Mouse (Mus musculus) splenic B cell, adult 2 months (primary cell): ENCODE measurements around the gene Tet2.
"Not testable (repeated sequence)": the region's sequence is repeated elsewhere in the genome, so short reads cannot be mapped to it uniquely, and the experiment has no call there.

Experiments used
- DNase-seq: peaks from one replicate; pipeline ENCODE4 v3.0.0-alpha.2; 2011; ENCODE audit warnings: low read depth, low spot score
- H3K27me3 ChIP-seq: 2 replicates; pipeline ENCODE4 v1.6.1; 2012; ENCODE audit warnings: mild to moderate bottlenecking, low read length, moderate library complexity, mixed read lengths; ENCODE audit not compliant: control insufficient read depth, poor library complexity, insufficient read depth, severe bottlenecking
- H3K36me3 ChIP-seq: 2 replicates; pipeline ENCODE4 v1.6.1; 2012; ENCODE audit warnings: mild to moderate bottlenecking, low read length, moderate library complexity, mixed read lengths; ENCODE audit not compliant: control insufficient read depth, poor library complexity, insufficient read depth, severe bottlenecking

Gene Tet2

DNA sequence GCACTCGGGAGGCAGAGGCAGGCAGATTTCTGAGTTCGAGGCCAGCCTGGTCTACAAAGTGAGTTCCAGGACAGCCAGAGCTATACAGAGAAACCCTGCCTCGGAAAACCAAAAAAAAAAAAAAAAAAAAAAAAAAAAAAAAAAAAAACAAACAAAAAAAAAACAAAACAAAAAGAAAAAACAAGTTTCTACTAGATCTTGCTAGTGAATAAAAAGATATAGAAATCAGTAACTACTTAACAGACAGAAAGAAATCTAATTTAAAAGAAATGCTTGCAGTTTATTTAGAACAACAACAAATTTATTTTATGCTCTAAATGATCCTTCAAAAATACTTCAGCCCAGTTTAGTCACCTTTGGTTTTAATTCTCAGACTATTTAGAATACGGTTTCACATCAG is 6.4 kb downstream of the Tet2 start:
- H3K27me3 ChIP-seq, DNase-seq, H3K36me3 ChIP-seq: not testable (repeated sequence)

DNA sequence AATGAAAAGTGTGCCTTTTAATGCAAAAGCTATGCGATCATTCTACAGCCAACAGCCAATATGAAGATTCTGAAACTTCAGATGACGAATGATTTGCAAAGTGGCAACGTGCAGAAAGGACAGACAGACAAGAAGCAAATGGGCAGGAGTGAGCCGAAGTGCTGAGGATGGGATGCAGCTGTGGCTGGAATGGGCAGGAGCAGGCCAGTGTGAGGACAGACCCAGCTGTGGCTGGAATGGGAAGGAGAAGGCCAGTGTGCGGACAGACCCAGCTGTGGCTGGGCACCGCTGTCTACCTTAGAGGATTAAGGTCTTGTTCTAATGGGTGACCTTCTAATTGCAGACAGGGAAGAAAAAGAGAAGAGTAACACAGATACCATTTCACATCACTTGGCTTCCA is 9.3 kb downstream of the Tet2 start:
- no peak for DNase-seq
- no peaks in the 10 kb centered on the region for H3K27me3 ChIP-seq
- no peaks in the 10 kb centered on the region for H3K36me3 ChIP-seq

DNA sequence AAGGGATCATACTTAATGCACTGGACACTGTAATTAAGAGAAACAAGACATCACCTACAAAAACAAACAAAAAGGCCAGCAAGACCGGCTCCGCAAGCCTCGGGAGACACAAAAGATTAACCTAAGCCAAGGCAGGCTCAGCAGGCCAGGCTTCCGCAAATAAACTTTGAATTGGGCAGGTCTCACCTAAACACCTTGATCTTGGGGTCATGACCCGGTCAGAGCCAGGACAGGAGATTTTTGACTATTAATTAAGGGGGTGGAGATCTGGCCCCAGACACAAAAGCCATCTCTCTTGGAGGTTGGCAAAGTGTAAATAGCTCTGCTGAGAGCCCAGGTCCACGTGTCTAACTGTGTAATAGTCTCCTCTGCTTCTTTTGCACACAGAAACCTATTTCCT is 10.9 kb downstream of the Tet2 start:
- no peak for DNase-seq
- no peaks in the 10 kb centered on the region for H3K27me3 ChIP-seq

DNA sequence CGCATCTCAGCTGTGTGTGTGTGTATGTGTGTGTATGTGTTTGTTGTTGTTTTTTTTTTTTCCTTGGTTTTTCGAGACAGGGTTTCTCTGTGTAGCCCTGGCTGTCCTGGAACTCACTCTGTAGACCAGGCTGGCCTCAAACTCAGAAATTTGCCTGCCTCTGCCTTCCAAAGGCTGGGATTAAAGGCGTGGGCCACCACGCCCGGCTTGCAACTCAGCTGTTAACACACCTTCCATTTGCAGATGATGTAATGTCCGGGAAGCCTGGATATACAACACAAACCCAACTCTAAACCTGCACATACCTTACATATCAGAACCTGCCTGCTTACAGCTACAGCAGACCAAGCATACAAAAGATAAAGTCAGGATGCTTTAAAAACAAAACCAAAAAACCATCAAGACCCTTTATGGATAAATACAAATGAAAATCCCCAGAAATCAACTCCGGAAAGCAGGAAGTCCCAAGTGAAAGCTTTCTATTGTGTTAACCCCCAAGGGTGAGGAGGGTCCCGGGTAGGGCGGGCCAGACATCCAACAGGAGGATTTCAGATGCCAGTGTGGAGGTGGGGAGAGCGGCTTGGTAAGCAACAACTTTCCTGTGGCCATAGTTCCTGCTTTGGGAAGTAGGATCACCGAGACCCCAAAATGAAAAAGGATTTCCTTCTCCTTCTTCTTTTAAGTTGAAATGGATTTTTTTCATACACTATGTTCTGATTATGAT is 11.5 kb downstream of the Tet2 start:
- DNase-seq: no peak
- H3K27me3 ChIP-seq: no peaks in the 10 kb centered on the region
- H3K36me3 ChIP-seq: no peaks in the 10 kb centered on the region

More for the DNA sequence above, 10.9 kb downstream of the Tet2 start:
- no peaks in the 10 kb centered on the region for H3K36me3 ChIP-seq

DNA sequence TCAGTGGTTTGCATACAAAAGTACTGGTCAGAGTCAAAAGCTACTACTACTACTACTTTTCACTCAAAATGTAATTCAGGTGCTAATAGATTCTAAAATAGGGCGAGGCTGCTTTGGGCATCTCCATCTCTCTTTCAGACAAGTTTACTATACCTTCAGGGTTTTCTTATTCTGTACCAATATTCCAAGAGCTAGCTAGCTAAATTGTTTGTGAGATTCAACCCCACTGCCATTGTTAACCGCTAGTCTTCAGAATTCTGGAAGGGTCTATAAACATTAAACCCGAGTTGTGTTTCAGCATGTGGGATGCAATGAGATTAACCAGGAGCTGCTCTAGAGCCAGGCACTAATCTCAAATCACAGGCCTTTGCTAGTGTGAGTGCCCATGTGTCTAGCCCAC is 12.1 kb downstream of the Tet2 start:
- Histone ChIP-seq H3K36me3 (no peaks in the 10 kb centered on the region), H3K27me3 (no peaks in the 10 kb centered on the region)
- no peak for DNase-seq

DNA sequence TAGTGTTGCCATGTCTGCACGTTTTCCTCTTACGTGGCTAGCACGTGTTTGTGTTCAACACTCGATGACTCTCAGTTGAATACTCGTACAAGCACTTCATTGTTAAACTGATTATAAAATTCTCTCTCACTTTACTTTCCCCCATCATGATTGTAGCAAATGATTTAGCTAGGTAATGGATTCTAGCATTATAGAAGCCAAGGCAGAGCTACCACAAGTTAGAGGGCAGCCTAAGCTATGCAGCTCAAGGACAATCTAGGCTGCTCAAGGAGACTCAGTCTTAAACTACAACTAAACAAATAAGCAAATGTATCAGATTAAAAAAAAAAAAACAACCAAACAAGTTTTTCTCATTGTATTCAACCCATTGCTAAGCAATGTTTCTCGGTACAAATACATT is 12.7 kb downstream of the Tet2 start:
- DNase-seq: no peak
- Histone ChIP-seq H3K36me3 (no peaks in the 10 kb centered on the region), H3K27me3 (no peaks in the 10 kb centered on the region)

DNA sequence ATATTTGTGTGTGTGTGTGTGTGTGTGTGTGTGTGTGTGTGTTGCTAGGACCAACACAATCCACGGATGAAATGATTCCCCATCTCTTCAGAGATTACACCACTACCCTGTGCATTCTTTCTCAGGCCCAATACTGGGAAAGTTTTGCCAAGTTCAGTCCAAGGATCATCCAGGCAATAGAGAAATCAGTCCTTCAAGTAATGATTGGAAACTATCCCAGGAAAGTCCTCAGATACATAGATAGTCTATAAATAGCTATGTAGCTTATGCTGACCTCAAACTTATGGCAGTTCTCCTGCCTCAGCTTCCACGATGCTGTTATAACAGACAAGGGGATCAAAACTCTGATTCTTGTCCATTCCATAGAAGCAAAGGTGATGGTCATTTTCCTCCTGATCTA is 13.8 kb downstream of the Tet2 start:
- H3K27me3 ChIP-seq: no peaks in the 10 kb centered on the region
- H3K36me3 ChIP-seq: no peaks in the 10 kb centered on the region
- no peak for DNase-seq

DNA sequence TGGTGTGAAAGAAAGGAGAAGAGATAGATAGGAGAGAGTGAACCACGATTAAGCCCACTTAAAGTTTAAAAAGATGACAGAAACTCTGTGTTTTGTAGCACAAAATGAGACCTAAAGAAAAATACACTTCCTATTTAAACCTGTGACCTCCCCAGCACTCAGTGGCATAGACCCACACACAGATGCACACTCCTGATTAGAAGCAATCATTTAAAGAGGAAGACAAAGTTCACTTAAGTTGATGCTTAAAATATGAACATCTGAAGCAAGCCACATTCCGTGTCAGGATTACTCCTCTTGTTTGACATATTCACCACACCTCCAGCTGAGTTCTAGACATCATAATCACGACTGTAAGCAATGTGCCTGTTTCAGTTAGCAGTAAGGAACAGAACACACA is 14.3 kb downstream of the Tet2 start:
- no peak for DNase-seq
- Histone ChIP-seq H3K36me3 (no peaks in the 10 kb centered on the region), H3K27me3 (no peaks in the 10 kb centered on the region)

DNA sequence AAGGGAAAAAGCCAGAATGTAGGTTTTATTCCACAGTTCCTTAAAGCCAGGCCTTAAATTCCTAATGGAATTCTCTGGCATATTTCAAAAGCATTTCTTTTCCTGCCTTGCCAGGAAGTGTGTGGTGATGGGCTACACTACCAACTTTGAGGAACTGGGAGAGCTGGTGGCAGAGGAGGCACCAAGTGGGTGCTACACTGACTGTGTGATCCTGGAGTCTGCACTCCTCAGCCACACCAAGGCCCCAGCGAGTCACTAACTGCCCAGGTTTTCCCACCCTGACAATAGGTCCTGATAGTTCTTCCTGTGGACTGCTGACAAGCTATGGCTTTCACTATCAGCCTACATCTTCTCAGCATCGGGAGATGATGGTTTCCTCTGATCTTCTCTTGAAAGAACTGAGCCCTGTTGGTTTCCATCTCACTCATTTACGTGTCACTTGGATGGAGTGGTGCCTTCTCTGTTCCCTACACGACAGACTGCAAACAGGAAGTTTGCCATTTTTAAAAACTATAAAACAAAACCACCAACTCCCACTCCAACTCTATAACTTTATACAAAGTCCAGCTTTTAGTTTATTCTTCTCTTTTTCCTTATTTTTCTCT is 18.7 kb downstream of the Tet2 start:
- no peaks in the 10 kb centered on the region for H3K27me3 ChIP-seq
- DNase-seq: no peak
- H3K36me3 ChIP-seq: no peaks in the 10 kb centered on the region

DNA sequence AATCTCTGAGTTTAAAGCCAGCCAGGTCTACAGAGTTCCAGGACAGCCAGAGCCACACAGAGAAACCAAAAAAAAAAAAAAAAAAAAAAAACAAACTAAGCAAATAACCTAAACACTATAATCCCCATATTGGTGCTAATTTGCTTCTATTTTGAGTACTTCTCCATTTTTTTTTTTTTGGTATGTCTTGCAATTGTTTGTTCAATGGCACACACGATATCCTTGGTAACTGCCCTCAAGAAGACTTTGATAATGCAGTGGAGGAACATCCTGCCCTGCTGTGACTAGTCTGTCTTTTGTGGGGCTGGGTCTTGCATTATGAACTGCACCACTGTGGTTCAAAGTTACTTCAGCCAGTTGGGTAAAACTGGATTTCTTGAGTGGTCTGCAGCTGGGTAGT is 19.4 kb downstream of the Tet2 start:
- DNase-seq: peak; percentile 21
- Histone ChIP-seq H3K36me3 (no peaks in the 10 kb centered on the region), H3K27me3 (no peaks in the 10 kb centered on the region)

DNA sequence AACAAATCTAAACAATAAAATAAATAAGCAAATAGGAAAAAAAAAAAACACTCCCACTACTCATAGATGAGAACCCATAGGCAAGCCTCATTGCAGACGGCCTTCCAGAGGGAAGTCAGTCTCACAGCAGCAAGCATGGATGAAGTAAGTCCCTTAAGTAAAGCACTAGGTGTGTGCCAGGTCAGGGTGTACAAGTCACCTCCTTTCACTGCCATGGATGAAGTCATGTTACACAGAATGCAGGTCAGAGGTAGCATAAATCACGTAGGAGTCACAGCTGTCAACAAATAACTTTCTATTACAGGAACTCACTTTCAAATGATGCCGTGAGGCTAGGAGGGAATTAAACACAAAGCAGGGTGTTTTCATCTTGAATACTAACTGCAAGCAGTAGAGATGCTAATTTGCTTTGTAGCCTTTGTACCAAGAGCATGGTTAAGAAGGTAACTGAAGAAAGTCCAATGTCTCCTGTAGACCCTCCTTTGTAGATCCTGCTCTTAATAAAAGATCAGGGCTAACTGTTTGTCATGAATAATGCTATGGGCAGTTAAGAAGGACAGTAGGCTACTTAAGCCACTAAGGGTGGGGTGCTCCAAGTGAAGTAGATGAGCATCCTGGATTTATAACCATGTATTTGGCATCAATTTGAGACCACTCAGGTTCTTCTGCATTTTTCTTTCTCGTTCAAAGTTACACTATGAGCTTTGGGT is 20.4 kb downstream of the Tet2 start:
- no peaks in the 10 kb centered on the region for H3K36me3 ChIP-seq
- no peaks in the 10 kb centered on the region for H3K27me3 ChIP-seq
- no peak for DNase-seq

DNA sequence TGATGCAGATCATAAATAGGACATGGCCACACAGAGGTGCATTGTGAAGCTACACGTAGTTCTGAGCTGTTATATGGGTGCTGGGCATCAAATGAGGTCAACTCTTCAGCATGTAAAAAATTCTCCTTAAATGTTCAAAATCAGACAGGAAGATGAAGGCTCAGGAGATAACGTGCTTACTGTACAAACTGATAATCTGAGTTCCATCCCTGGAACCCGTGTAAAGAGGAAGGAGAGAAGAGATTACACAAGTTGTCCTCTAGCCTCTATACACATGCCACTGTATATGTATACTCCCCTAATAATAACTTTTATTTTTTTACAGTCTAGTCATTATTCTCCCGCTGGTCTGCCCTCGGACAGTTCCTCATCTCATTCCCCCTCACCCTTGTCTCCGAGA is 21.7 kb downstream of the Tet2 start:
- Histone ChIP-seq H3K27me3 (no peaks in the 10 kb centered on the region), H3K36me3 (no peaks in the 10 kb centered on the region)
- DNase-seq: no peak

DNA sequence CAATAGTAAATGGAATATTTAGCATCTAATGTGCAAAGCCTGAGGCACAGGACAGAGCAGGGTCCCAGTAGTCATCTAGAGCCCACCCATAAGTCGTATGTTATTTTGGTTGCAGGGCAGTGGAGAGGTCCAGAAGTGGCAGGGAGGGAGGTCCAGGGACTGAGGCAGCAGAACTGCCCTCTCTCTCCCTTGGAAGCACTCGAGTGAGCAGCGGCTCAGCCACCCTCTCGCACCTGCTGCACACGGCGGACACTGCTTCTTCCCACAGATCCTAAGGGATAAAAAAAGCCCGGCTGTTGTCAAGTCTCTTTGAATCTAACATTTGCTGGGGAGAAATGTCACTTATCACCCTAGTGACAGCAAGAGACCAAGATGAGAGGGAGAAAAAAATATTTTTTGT is 22.6 kb downstream of the Tet2 start:
- no peaks in the 10 kb centered on the region for H3K36me3 ChIP-seq
- no peaks in the 10 kb centered on the region for H3K27me3 ChIP-seq
- no peak for DNase-seq

DNA sequence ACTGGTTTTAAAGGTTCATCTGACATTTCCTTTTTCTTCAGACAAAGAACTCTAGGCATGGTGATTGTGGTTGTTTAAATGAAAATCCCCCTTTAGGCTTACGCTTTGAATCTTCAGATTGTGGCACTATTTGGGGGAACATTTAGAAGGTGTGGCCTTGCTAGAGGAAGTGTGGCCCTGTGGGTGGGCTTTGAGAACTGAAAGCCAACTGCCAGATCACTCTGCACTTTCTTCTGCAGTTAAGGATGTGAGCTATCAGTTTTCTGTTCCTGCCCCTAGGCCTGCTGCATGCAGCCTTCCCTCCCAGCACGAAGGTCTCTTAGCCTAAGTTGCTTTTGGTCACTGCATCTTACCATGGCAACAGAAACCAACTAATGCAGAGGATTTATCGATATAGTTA is 26.1 kb downstream of the Tet2 start:
- peak; percentile 32 for DNase-seq
- no peaks in the 10 kb centered on the region for H3K36me3 ChIP-seq
- H3K27me3 ChIP-seq: no peaks in the 10 kb centered on the region

DNA sequence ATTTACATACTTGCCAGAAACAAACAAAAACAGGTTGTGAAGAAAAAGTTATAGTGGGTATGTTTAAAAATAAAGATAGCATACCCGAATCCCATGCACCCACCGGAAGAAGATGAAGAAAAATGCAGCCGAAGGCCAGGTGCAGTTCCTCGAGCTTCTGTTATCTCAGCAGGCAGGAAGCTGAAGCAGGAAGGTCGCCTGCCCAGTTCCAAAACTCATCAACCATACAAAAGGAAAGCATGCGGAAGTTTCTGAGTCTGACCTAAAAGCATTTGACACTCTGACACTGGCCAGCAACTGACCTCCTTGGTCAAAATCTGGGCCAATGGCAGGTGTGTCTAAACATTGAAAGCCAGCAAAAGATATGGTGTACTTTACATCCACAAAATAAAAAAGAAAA is 26.8 kb downstream of the Tet2 start:
- H3K27me3 ChIP-seq: no peaks in the 10 kb centered on the region
- no peak for DNase-seq
- no peaks in the 10 kb centered on the region for H3K36me3 ChIP-seq
